Mouse (Mus musculus): ENCODE results near the gene Coa4.

Coa4 gene

DNA sequence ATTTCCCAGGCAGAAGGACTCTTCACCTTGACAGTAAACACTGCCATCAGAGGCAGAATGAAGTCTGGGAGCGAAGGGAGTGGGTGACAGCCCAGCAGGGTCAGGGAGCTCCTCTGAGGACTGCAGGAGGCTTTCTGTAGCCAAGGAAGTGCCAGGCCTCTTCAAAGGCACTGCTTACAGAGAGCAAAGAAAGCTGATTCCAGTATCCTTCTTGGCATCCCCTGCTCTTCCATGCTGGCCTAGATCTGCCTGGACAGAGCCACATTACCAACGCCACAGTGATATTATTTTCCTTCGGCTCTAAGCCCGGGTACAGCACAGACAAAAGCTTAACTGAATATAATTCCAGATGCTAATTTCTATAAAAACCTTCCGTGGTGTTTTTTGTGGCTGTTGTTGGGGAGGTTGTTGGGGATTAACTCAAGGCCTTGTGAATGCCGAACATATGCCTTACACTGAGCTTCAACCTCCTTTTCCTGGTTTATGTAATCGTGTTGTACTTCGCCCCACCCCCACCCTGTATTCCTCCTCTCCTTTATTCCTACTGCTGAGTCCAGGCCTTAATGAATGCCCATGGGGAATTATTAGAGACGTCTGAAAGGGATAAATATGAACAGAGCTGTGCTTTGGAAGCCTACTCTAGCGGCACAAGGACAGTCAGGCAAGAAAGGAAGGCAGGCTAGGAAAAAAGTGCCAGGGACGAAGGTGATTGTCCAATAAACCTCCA, 25.2 kb downstream of the Coa4 start:
- no peak for DNase-seq (ENCODE audit: low read depth, low spot score)

DNA sequence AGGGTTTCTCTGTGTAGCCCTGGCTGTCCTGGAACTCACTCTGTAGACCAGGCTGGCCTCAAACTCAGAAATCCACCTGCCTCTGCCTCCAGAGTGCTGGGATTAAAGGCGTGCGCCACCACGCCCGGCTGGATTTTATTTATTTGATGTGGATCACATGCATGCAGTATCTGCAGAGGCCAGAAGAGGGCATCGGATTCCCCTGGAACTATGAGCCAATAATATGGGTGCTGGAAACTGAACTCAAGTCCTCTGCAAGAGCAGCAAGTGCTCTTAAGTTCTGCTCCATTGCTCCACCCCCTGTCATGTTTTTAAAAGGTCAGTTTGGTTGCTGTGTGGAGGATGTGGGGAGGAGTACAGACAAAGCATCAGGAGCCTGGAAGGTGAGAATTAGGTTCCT, 30.4 kb downstream of the Coa4 start:
- DNase-seq (ENCODE audit: low read depth, low spot score) = peak; percentile 21

DNA sequence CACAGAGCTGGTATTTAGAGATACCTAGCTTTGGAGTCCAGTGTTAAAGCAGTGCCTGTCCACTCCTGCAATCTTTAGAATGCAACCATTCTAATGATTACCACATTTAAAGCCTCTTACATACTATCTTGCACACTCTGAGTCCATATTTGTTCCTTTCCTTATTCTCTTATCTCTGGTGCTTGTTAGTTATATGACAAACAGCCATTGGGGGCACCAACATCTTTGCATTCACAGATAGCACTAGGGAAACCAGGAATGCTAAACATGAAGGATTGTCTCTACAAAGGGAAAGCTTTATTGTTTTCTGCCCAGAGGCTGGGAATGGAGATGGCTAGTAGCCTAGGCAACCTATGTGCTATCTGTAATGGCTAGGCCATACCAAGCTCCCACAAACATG, 33.0 kb downstream of the Coa4 start:
- DNase-seq (ENCODE audit: low read depth, low spot score) = no peak

DNA sequence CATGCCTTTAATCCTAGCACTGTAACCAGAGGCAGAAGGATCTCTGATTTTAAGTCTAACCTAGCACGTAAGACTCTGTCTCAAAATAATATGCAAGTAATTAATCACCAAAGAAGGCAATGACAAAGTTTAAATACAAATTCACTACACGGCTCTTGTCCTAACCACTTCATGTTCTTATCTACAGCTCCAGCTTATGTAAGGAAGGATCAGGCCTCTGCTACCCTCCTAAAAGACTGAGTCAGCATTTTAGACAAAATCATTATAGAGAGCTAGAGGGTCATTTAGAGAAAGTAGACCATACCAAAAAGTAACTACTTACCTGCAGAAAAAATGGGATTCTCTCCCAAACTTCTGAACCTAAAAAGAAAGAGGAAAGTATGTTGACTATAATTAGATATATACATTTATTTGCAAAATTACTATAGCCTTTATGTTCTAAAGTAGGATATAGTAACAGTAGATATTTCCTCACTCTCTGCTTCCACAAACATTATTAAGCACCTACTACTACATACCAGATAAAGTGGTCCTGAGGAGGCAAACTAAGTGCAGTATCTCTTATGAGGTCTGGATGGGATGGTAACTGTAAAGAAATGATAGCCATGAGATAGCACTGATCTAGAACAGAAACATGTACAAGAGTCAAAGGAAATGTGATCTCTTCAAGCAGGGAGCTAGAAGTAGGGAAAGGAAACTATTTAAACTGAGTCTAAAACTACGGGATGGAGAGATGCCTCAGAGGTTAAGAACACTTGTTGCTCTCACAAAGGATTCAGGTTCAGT, 34.3 kb downstream of the Coa4 start:
- no peak for DNase-seq (ENCODE audit: low read depth, low spot score)

DNA sequence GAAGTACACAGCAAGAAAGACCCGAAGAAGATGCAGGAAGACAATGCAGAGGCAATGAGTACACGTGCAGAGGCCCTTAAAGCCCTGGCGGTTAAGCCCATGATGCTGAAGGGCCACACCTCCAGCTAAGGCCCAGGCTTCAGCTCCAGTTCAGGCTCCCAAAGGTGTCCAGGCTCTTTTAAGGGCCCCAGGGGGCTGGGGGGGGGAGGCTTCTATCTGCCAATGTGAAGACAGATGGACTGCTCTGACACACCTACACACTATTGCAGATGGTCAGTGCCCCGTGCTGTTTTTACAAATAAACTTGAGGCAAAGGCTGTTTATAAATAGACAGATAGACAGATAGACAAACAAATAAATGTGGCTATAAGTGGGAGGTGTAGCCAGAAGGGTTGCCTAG, 35.2 kb downstream of the Coa4 start:
- no peak for DNase-seq (ENCODE audit: low read depth, low spot score)

DNA sequence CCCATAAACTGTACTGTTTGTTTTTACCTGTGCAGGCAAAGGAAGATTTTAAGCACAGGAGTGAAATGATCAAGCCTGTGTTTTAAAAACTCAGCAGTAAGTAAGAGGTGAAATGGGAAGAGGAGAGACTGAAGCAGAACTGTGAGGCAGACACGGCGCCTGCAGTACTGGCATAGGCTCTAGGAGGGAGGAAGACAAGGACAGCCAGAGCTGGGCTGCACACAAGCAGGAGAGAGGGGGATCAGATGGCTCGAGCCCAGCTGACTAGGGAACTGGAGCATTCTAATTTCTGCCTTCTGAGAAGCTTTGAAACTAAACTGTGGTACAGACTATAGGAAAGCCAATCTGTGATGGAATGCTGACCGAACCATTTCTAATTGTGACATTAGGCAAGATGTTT, 35.8 kb downstream of the Coa4 start:
- DNase-seq (ENCODE audit: low read depth, low spot score) = no peak

DNA sequence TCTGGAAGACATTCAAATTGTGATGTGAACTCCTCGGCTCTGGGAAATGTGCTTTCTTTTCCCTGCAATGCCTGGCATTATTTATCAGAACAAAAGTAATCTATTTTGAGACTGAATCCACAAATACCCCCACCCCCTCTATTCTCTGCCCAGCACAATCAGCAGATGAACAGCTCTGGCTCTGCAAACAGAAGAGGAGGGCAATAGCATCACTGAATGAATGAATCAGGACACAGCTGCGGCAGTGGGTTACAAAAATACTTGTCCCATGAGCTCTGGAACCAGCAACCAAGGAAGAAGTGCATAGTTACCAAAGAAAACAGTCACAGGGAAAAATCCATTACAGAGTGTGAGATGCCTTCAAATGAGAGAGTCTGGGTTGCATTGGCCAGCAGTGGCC, 41.9 kb downstream of the Coa4 start:
- no peak for DNase-seq (ENCODE audit: low read depth, low spot score)

DNA sequence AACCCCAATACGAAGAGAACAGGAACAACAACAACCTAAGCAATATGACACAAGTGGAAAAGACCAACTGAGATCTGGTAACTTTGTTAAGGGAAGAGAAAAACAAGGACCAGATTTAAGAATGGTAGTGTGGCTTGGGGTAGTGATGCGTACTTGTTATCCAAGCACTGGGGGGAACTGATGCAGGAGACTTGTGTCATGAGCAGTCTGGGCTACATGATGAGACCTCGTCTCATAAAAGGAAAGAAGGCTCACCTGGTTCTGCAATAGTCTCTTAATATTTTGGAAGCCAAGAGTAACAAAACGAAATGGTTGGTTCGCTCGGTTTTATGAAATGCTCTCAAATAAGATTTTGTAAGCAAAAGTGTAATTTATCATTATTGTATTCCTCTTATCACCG, 45.4 kb downstream of the Coa4 start:
- DNase-seq (ENCODE audit: low read depth, low spot score) = no peak

- DNase-seq (ENCODE audit: low read depth, low spot score) = peak; percentile 86
Measured at GRCm38 (mm10) chr7:100582727-100583236, 45.9 kb downstream of the Coa4 start.

DNA sequence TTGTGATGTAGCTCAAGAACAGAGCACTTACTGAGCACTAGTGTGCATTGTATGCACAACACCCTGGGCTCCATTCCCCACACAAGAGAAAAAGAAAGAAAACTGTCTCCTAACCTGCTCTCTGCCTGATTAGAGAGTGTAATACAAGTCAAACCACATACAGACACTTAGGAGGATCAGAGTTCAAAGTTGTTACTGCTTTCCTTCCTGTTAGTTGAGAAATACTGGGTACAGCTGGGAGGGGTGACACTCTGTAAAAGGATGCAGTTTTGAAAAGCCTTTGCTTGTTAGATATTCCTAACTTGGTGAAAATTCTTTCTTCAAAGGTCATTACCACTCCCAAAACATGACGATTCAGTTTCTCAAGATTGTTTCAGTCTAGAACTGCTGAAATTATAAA, 52.9 kb downstream of the Coa4 start:
- DNase-seq (ENCODE audit: low read depth, low spot score) = peak; percentile 6
